Mouse (Mus musculus) heart, embryonic 12.5 days (tissue): ENCODE data around the gene Olfr770. TPM values are rescaled to one million over a fixed set of nuclear protein-coding genes. Genes with fewer than 3 reads are reported as not detected.
"Not testable (repeated sequence)": the region's sequence is repeated elsewhere in the genome, so short reads cannot be mapped to it uniquely, and the experiment has no call there.

Experiments used
- ATAC-seq: fragments of 200-750 bp; cut with Nextera tagmentation; 2 replicates; pipeline ENCODE4 v1.8.0; 2017; ENCODE audit warnings: moderate TSS enrichment, moderate library complexity; ENCODE audit not compliant: insufficient number of reproducible peaks, low FRiP score
- H3K27ac ChIP-seq: fragments of 300-500 bp; sonication (generic); 2 replicates; pipeline ENCODE4 v1.5.1; 2016; ENCODE audit warnings: mild to moderate bottlenecking, moderate library complexity; ENCODE audit not compliant: poor library complexity, severe bottlenecking
- H3K27me3 ChIP-seq: fragments of 300-500 bp; sonication (generic); replicated peaks from 2 replicates; pipeline ENCODE4 v1.6.1; 2016; ENCODE audit warnings: mild to moderate bottlenecking, moderate library complexity
- H3K36me3 ChIP-seq: fragments of 300-500 bp; sonication (generic); 2 replicates; pipeline ENCODE4 v1.6.1; 2016; ENCODE audit warnings: mild to moderate bottlenecking, moderate library complexity
- H3K4me1 ChIP-seq: fragments of 300-500 bp; sonication (generic); replicated peaks from 2 replicates; pipeline ENCODE4 v1.6.1; 2016; ENCODE audit warnings: mild to moderate bottlenecking
- H3K4me2 ChIP-seq: fragments of 300-500 bp; sonication (generic); 2 replicates; pipeline ENCODE4 v1.6.1; 2016; ENCODE audit warnings: mild to moderate bottlenecking, moderate library complexity
- H3K4me3 ChIP-seq: fragments of 300-500 bp; sonication (generic); 2 replicates; pipeline ENCODE4 v1.5.1; 2016; ENCODE audit warnings: mild to moderate bottlenecking
- H3K9ac ChIP-seq: fragments of 300-500 bp; sonication (generic); 2 replicates; pipeline ENCODE4 v1.6.1; 2016; ENCODE audit warnings: mild to moderate bottlenecking, moderate library complexity
- H3K9me3 ChIP-seq: fragments of 300-500 bp; sonication (generic); replicated peaks from 2 replicates; pipeline ENCODE4 v1.6.1; 2016; ENCODE audit warnings: mild to moderate bottlenecking, moderate library complexity
- WGBS: fragments of 180-500 bp; shearing (Covaris S2); methylation state at CpG from one replicate; pipeline ENCODE4 v1.1.7; 2016; 5-methylcytosine and 5-hydroxymethylcytosine counted together
- polyA plus RNA-seq: library from polyadenylated mRNA; unstranded; fragments of >200 nt; fragmentation: Nextera tagmentation; extraction: Ambion mirVana; gene quantifications from 2 replicates; pipeline ENCODE4 v1.2.1, GENCODE M21; 2016

The Olfr770 gene
- not detected in 2 replicates for polyA plus RNA-seq

DNA sequence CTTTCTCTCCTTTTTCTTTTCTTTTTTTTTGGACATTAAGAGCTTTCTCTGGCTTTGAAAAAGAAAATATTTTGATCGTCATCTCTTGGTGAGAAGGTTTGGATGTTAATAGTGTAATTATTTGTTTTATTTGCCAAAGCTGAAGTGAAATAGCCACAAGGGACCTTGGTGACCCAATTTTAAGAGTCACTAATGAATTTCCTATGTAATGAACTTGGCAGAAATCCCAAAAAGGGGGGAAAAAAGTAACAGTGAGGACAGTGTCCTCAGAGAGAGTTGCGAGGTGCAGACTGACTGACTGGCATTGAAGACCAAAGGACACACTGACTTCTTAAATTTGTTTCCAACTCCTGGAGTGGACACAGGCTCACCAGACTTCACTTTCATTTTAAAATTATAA, at the start of gene Olfr770:
Gene Olfr770, minus strand, starts transcription at position 101 of the 400 bp plus-strand sequence.
- H3K4me2 ChIP-seq: no peak within 1 kb of the TSS
- no peaks in the 10 kb centered on the region for H3K9me3 ChIP-seq
- H3K36me3 ChIP-seq: no peaks in the 10 kb centered on the region
- no peak within 1 kb of the TSS for H3K9ac ChIP-seq
- WGBS: 75% methylated on average over 2 of the region's 2 CpGs
- H3K4me3 ChIP-seq: no peak within 1 kb of the TSS
- no peaks in the 10 kb centered on the region for H3K4me1 ChIP-seq
- no peak for ATAC-seq
- no peak within 1 kb of the TSS for H3K27ac ChIP-seq
- H3K27me3 ChIP-seq: no peaks in the 10 kb centered on the region

DNA sequence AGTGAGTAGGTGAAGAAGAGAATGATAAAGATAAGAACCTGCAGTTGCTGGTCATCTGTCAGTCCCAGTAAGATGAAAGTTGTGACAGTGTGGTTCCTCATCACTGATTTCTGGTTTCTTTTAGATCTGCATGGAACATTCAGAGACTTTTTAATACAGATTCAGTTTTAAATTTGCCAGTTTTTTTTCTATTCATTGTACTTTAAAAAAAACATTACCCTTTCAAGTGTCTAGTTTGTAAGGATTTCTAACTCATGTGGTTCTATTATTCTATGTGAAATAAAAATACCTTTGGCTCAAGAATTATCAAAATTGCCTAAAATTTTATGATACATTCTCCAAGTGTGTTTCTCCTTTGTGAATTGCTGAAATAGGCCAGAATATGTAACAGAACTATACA, 48.5 kb upstream of the Olfr770 start, which contains the start of gene Olfr773:
Gene Olfr773, minus strand, starts transcription at position 101 of the 400 bp plus-strand sequence.
- not testable (repeated sequence) for H3K36me3 ChIP-seq, H3K4me2 ChIP-seq, H3K27me3 ChIP-seq, H3K4me3 ChIP-seq, H3K9ac ChIP-seq, H3K9me3 ChIP-seq, H3K4me1 ChIP-seq, ATAC-seq, H3K27ac ChIP-seq

DNA sequence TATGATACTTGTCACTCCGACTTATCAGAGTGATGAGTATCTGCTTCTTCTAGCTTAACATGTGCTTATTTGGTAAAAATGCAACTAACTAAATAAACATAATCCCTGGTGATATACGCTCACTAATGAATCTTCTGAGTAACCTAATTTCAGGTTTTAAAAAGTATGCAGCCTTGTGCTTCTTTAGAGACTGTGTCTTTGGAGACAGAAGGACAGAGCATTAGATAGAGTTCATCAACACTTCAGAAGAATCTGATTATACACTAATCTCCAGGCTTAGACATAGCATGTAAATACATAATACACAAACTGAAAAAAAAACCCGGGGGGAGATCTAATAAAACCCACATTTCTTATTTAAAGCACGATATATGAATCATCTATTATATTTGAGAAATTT, 39.0 kb upstream of the Olfr770 start, which contains the start of gene Olfr772:
Gene Olfr772, minus strand, starts transcription at position 101 of the 400 bp plus-strand sequence.
- not testable (repeated sequence) for H3K27me3 ChIP-seq, H3K4me3 ChIP-seq, ATAC-seq, H3K4me1 ChIP-seq, H3K4me2 ChIP-seq, H3K27ac ChIP-seq, H3K36me3 ChIP-seq, H3K9me3 ChIP-seq, H3K9ac ChIP-seq
- WGBS: 70% methylated on average over 4 of the region's 4 CpGs

DNA sequence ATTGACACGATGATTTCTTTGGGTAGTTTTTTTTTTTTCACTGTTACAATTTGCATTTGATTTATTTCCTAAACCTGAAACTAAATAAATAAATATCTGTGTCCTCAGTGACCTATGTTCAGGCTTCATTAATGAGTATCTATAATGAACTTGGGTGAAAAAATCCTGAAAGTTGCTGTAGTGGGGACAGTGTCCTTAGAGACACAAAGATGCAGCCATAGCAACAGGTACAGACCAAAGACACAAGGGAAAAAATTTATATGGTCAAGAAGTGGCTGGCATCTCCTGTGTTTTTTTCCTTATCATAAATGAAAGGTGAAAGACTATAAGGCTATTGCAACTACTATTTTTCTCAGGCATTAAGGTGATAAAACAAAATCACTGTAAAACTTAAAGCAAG, 25.9 kb upstream of the Olfr770 start, which contains the start of gene Olfr771:
Gene Olfr771, minus strand, starts transcription at position 101 of the 400 bp plus-strand sequence.
- no peaks in the 10 kb centered on the region for H3K4me1 ChIP-seq
- 67% methylated on average over 1 of the region's 1 CpGs for whole genome bisulfite sequencing
- no peaks in the 10 kb centered on the region for H3K36me3 ChIP-seq
- H3K9ac ChIP-seq: no peak within 1 kb of the TSS
- H3K27ac ChIP-seq: no peak within 1 kb of the TSS
- H3K4me2 ChIP-seq: no peak within 1 kb of the TSS
- H3K9me3 ChIP-seq: no peaks in the 10 kb centered on the region
- ATAC-seq: no peak
- H3K27me3 ChIP-seq: no peaks in the 10 kb centered on the region
- no peak within 1 kb of the TSS for H3K4me3 ChIP-seq

DNA sequence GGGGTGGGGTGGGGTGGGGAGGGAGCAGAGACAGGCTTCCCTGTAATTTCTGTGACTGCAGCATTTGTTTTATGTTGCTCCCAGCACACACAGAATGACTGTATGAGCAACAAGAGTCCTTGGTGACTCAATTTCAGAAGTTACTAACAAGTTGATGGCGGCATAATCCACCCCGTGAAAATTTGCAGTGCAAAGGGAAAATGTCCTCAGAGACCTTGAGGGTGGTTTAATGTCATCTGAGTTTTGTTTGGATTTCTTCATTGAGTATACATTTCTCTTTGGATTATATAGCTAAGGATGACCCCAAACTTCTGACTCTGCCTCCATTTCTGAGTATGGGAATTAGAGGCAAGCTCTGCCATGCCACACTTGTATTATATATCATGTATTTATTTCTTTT, 21.0 kb downstream of the Olfr770 start, which contains the start of gene Olfr769:
Gene Olfr769, minus strand, starts transcription at position 101 of the 400 bp plus-strand sequence.
- ATAC-seq: no peak
- H3K4me2 ChIP-seq: no peak within 1 kb of the TSS
- no peaks in the 10 kb centered on the region for H3K36me3 ChIP-seq
- H3K4me3 ChIP-seq: no peak within 1 kb of the TSS
- H3K4me1 ChIP-seq: no peaks in the 10 kb centered on the region
- H3K27me3 ChIP-seq: no peaks in the 10 kb centered on the region
- H3K27ac ChIP-seq: no peak within 1 kb of the TSS
- WGBS: 78% methylated on average over 2 of the region's 2 CpGs
- no peaks in the 10 kb centered on the region; the same call in 1 of the 2 replicates for H3K9me3 ChIP-seq
- H3K9ac ChIP-seq: no peak within 1 kb of the TSS

DNA sequence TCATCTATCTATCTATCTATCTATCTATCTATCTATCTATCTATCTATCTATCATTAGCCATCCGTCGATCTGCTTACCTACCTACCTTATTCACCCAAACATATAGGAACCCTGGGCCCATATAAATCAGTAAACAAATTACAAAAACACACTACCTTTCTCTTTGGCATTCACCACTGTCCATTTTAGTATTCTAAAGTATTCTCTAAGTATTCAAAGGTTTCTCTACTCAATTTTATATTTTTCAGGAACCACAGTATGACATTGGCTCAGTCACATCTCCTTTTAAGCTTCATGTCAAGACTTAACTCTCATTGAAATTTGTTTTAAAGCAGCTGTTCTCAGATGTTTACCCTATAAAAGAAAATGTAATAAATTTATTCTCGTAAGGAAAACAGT, 23.7 kb downstream of the Olfr770 start:
- 92% methylated on average over 3 of the region's 3 CpGs for WGBS
- H3K4me3 ChIP-seq: no peak overlapping the region
- ATAC-seq: no peak
- H3K27me3 ChIP-seq: no peaks in the 10 kb centered on the region
- no peak overlapping the region for H3K27ac ChIP-seq
- H3K4me2 ChIP-seq: no peak overlapping the region
- no peaks in the 10 kb centered on the region for H3K36me3 ChIP-seq
- H3K9ac ChIP-seq: no peak overlapping the region
- H3K4me1 ChIP-seq: no peaks in the 10 kb centered on the region
- H3K9me3 ChIP-seq: peaks cover 6% of the 10 kb centered on the region

DNA sequence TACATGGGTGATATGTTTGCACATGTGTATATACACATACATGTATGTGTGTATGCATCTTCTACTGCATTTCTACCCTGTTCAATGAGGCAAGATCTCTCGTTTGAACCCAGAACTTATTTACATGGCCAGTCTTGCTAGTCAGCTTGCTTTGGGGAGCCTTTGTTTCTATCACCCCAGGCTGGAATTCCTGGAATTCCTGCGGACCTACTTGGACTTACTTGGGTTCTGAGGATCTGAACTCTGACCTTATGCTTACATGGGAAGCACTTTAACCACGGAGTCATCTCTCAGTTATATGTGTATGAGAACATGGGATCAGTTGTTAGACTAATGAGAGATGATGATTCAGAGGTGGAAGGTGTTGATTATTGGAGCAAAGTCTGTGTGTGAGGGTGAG, 37.6 kb downstream of the Olfr770 start:
- H3K27ac ChIP-seq: no peak overlapping the region
- ATAC-seq: no peak
- H3K36me3 ChIP-seq: no peaks in the 10 kb centered on the region
- no peak overlapping the region for H3K4me2 ChIP-seq
- WGBS: 36% methylated on average over 3 of the region's 3 CpGs
- no peaks in the 10 kb centered on the region for H3K27me3 ChIP-seq
- no peak overlapping the region for H3K9ac ChIP-seq
- peaks cover 6% of the 10 kb centered on the region; the same call in 1 of the 2 replicates for H3K9me3 ChIP-seq
- no peaks in the 10 kb centered on the region for H3K4me1 ChIP-seq
- H3K4me3 ChIP-seq: no peak overlapping the region

DNA sequence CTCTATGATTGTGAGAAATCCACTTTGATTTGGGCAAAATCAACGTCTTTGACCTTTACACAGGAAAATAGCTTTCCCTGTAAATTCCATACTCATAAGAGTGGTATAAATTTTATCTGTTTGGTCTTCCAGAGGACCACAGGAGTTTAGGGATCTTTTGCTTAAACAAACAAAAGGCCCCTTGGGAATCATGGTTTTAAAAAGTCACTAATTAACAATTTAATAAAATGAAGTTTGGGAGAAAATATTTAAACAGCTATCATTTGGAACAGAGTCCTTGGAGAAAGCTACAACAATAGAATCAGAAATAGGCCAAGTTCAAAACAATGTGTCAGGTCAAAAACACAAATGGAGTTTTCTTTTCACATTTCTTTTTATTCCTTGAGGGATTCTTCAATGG, 39.5 kb downstream of the Olfr770 start, which contains the start of gene Olfr768:
Gene Olfr768, minus strand, starts transcription at position 101 of the 400 bp plus-strand sequence.
- Histone ChIP-seq H3K9ac (no peak within 1 kb of the TSS), H3K4me2 (no peak within 1 kb of the TSS), H3K4me1 (no peaks in the 10 kb centered on the region), H3K4me3 (no peak within 1 kb of the TSS), H3K27me3 (no peaks in the 10 kb centered on the region), H3K27ac (no peak within 1 kb of the TSS), H3K9me3 (peaks cover 4% of the 10 kb centered on the region; the same call in 1 of the 2 replicates), H3K36me3 (no peaks in the 10 kb centered on the region)
- ATAC-seq: no peak
- 74% methylated on average over 1 of the region's 1 CpGs for WGBS

DNA sequence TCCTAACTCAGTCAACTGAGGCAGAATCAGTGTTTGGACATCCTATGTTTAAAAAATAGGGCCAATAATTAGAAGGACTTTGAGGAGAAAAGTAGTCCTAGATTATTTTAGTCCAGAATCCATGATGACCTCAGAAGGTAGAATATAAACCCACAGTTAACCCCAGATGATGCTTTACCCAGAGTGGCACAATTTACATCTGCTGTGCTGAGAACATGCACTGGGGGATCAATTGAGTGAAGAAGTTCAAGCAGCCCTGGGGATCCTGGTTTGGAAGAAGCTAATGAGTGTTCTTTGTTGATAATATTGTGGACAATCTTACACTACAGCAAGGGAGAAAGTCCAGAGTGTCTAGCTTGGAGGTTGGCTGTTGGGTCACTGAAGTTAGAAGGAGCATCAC, 56.0 kb downstream of the Olfr770 start, which contains the start of gene Olfr767:
Gene Olfr767, minus strand, starts transcription at position 101 of the 400 bp plus-strand sequence.
- H3K36me3 ChIP-seq, ATAC-seq, H3K4me2 ChIP-seq, H3K4me3 ChIP-seq, H3K4me1 ChIP-seq, H3K27me3 ChIP-seq, H3K9ac ChIP-seq, H3K27ac ChIP-seq, H3K9me3 ChIP-seq: not testable (repeated sequence)

Other genes with a start within 250 kb of the Olfr770 start
- 4.3 and 5.0 TPM in 2 replicates for gene Gdf11, start 247.3 kb downstream of the Olfr770 start, polyA plus RNA-seq
- gene Cd63, start 238.0 kb downstream of the Olfr770 start, polyA plus RNA-seq: 341 and 358 TPM in 2 replicates
- 6.0 and 6.3 TPM in 2 replicates for gene Rdh5, start 216.1 kb downstream of the Olfr770 start, polyA plus RNA-seq
- 161 and 165 TPM in 2 replicates for gene Bloc1s1, start 215.0 kb downstream of the Olfr770 start, polyA plus RNA-seq
- 1.4 and 1.5 TPM in 2 replicates for gene Itga7, start 205.2 kb downstream of the Olfr770 start, polyA plus RNA-seq
- 0.15 TPM in 1 of 2 replicates, not detected in the other for gene Mettl7b, start 178.0 kb downstream of the Olfr770 start, polyA plus RNA-seq
- not detected in 2 replicates for gene Olfr9, start 149.6 kb downstream of the Olfr770 start, polyA plus RNA-seq
- not detected in 2 replicates for gene Olfr763, start 128.2 kb downstream of the Olfr770 start, polyA plus RNA-seq
- gene Olfr764-ps1, start 99.1 kb downstream of the Olfr770 start, polyA plus RNA-seq: not detected in 2 replicates
- gene Olfr765, start 89.0 kb downstream of the Olfr770 start, polyA plus RNA-seq: not detected in 2 replicates
- not detected in 2 replicates for gene Olfr766-ps1, start 70.0 kb downstream of the Olfr770 start, polyA plus RNA-seq
- not detected in 2 replicates for gene Olfr767, start 56.1 kb downstream of the Olfr770 start, polyA plus RNA-seq
- gene Olfr768, start 39.6 kb downstream of the Olfr770 start, polyA plus RNA-seq: not detected in 2 replicates
- not detected in 2 replicates for gene Olfr769, start 21.1 kb downstream of the Olfr770 start, polyA plus RNA-seq
- gene Olfr771, start 25.8 kb upstream of the Olfr770 start, polyA plus RNA-seq: not detected in 2 replicates
- gene Olfr772, start 38.9 kb upstream of the Olfr770 start, polyA plus RNA-seq: not detected in 2 replicates
- gene Olfr773, start 48.4 kb upstream of the Olfr770 start, polyA plus RNA-seq: not detected in 2 replicates
- not detected in 2 replicates for gene Olfr774, start 97.2 kb upstream of the Olfr770 start, polyA plus RNA-seq
- not detected in 2 replicates for gene Olfr775, start 109.4 kb upstream of the Olfr770 start, polyA plus RNA-seq
- not detected in 2 replicates for gene Olfr776, start 120.1 kb upstream of the Olfr770 start, polyA plus RNA-seq
- gene Olfr777, start 132.5 kb upstream of the Olfr770 start, polyA plus RNA-seq: not detected in 2 replicates
- not detected in 2 replicates for gene Olfr780, start 179.1 kb upstream of the Olfr770 start, polyA plus RNA-seq
- gene Olfr781, start 189.9 kb upstream of the Olfr770 start, polyA plus RNA-seq: not detected in 2 replicates
- not detected in 2 replicates for gene Olfr782, start 209.9 kb upstream of the Olfr770 start, polyA plus RNA-seq
- gene Olfr784, start 245.1 kb upstream of the Olfr770 start, polyA plus RNA-seq: 0.05 TPM in 1 of 2 replicates, not detected in the other